Mouse (Mus musculus) heart, embryonic 14.5 days (tissue): ENCODE results near the gene Glis3. TPM values are rescaled to one million over a fixed set of nuclear protein-coding genes. Genes with fewer than 3 reads are reported as not detected.

Experiments
- ATAC-seq: fragments of 200-750 bp; cut with Nextera tagmentation; 2 replicates; pipeline ENCODE4 v1.8.0; 2017; ENCODE audit warnings: low read depth, moderate TSS enrichment; ENCODE audit not compliant: insufficient number of reproducible peaks, insufficient read depth, low FRiP score
- H3K27ac ChIP-seq, 2 experiments: fragments of 200-500 bp in 1 of 2; fragments of 300-500 bp in 1 of 2; sonication (generic) in 1 of 2; replicated peaks in 1 of 2; 2 replicates each; pipeline ENCODE4 v1.5.1; 2012 to 2014; ENCODE audit warnings: low read depth in 2 of 2, low read length in 2 of 2, control low read depth in 1 of 2, mild to moderate bottlenecking in 1 of 2, mixed read lengths in 1 of 2; ENCODE audit not compliant: control insufficient read depth in 1 of 2, insufficient read depth in 1 of 2
- H3K27me3 ChIP-seq: fragments of 300-500 bp; sonication (generic); 2 replicates; pipeline ENCODE4 v1.6.1; 2014; ENCODE audit warnings: mild to moderate bottlenecking, low read length, control low read depth; ENCODE audit not compliant: control insufficient read depth, insufficient read depth
- H3K36me3 ChIP-seq: fragments of 300-500 bp; sonication (generic); 2 replicates; pipeline ENCODE4 v1.6.1; 2014; ENCODE audit warnings: mild to moderate bottlenecking, control low read depth, low read length, mixed read lengths; ENCODE audit not compliant: control insufficient read depth, insufficient read depth
- H3K4me1 ChIP-seq, 2 experiments: fragments of 200-500 bp in 1 of 2; fragments of 300-500 bp in 1 of 2; sonication (generic) in 1 of 2; 2 replicates each; pipeline ENCODE4 v1.6.1; 2012 to 2014; ENCODE audit warnings: low read length in 2 of 2, control low read depth in 1 of 2, mixed read lengths in 1 of 2; ENCODE audit not compliant: control insufficient read depth in 2 of 2, insufficient read depth in 2 of 2
- H3K4me2 ChIP-seq: fragments of 300-500 bp; sonication (generic); 2 replicates; pipeline ENCODE4 v1.6.1; 2014; ENCODE audit warnings: mild to moderate bottlenecking, low read length
- H3K4me3 ChIP-seq, 2 experiments: fragments of 200-500 bp in 1 of 2; fragments of 300-500 bp in 1 of 2; sonication (generic) in 1 of 2; 2 replicates each; pipeline ENCODE4 v1.5.1; 2012 to 2014; ENCODE audit warnings: low read length in 2 of 2, mild to moderate bottlenecking in 2 of 2, control low read depth in 1 of 2, low read depth in 1 of 2, moderate library complexity in 1 of 2; ENCODE audit not compliant: control insufficient read depth in 1 of 2, insufficient read depth in 1 of 2
- H3K9ac ChIP-seq: fragments of 300-500 bp; sonication (generic); 2 replicates; pipeline ENCODE4 v1.6.1; 2014; ENCODE audit warnings: mild to moderate bottlenecking, low read length
- H3K9me3 ChIP-seq: fragments of 300-500 bp; sonication (generic); 2 replicates; pipeline ENCODE4 v1.6.1; 2016; ENCODE audit warnings: low read length, control low read depth; ENCODE audit not compliant: control insufficient read depth
- WGBS: fragments of 180-500 bp; shearing (Covaris S2); extraction: QIAGEN DNeasy Blood & Tissue Kit; methylation state at CpG from one replicate; pipeline ENCODE4 v1.1.7; 2014; 5-methylcytosine and 5-hydroxymethylcytosine counted together
- polyA plus RNA-seq: library from polyadenylated mRNA; unstranded; fragments of >200 nt; fragmentation: Nextera tagmentation; extraction: Ambion mirVana; gene quantifications from 2 replicates; pipeline ENCODE4 v1.2.1, GENCODE M21; 2014

Glis3 gene
- polyA plus RNA-seq, 1 experiment from 2014 or later: 1.6 TPM

DNA sequence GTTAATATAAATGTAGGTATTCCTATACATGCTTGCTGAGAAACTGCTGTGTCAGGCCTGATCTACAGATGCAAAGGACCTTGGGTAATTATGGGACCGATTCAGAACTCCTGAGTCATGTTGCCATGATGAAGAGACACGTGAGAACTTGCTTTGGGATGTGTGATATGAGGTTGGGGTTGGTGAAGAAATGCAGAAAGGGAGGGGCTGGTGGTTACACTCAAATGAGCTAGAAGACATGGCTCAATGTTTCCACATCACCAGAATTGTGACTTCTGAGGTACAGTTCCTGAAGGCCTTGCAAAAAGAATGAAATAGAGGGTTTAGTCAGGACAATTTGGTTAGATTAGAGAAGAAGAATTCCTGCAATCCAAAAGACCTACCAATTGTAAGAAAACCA, 405.4 kb downstream of the Glis3 start:
- 79% methylated on average over 2 of the region's 2 CpGs for WGBS
- H3K36me3 ChIP-seq: no peaks in the 10 kb centered on the region

DNA sequence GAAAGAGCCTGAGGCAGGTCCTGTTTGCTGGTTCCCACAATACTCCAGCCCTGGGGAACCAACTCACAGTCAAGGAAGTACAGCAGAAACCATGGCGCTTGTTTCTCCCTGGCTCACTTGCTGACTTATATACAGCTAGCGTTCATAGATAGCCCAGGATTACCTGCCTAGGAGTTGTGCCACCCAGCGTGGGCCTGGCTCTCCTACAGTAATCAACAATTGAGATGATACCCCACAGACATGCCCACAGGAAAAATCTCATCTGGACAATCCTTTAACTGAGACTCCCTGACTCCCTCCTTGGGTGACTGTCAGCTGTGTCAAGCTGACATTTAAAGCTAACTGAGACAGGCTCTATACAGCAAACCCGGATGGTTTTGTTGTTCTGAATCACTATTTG, 405.9 kb downstream of the Glis3 start:
- no peak overlapping the region for H3K9ac ChIP-seq

More for the DNA sequence above, 405.4 kb downstream of the Glis3 start:
- Histone ChIP-seq H3K27ac (no peak overlapping the region), H3K9me3 (no peaks in the 10 kb centered on the region), H3K4me2 (no peak overlapping the region), H3K9ac (no peak overlapping the region), H3K27me3 (no peaks in the 10 kb centered on the region), H3K4me3 (no peak overlapping the region), H3K4me1 (peaks cover 6 to 8% of the 10 kb centered on the region in 2 experiments; a peak in 3 of 4 replicates)
- no peak for ATAC-seq

DNA sequence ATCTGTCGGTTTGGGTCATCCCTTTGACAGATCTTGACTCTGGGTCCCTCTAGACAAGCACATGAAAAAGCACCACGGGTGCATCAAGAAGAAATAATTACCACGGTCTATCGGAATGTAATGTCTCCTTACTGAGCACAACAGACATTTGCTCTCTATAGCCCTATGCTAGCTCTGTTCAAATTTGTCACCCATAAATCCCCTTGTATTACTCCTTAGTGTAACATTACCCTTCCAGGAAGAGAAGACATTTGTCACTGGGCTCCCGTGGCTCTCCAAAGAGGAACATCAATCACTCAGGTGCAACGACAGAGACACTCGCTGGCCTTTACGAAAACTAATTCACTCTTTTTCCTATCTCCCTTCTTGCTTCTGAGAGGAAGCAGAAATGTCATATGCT, 413.0 kb downstream of the Glis3 start:
- H3K4me1 ChIP-seq: no peaks in the 10 kb centered on the region
- ATAC-seq: no peak
- no peak overlapping the region for H3K27ac ChIP-seq
- H3K36me3 ChIP-seq: no peaks in the 10 kb centered on the region
- no peak overlapping the region for H3K9ac ChIP-seq
- no peaks in the 10 kb centered on the region for H3K9me3 ChIP-seq
- no peak overlapping the region for H3K4me3 ChIP-seq
- WGBS: 84% methylated on average over 8 of the region's 8 CpGs
- H3K27me3 ChIP-seq: no peaks in the 10 kb centered on the region
- no peak overlapping the region for H3K4me2 ChIP-seq

More for the DNA sequence above, 405.9 kb downstream of the Glis3 start:
- H3K4me2 ChIP-seq: no peak overlapping the region
- no peaks in the 10 kb centered on the region for H3K9me3 ChIP-seq
- ATAC-seq: no peak
- no peak overlapping the region for H3K4me3 ChIP-seq
- peaks cover 6 to 8% of the 10 kb centered on the region in 2 experiments; a peak in 3 of 4 replicates for H3K4me1 ChIP-seq
- WGBS: 82% methylated on average over 4 of the region's 4 CpGs
- H3K27me3 ChIP-seq: no peaks in the 10 kb centered on the region
- no peak overlapping the region for H3K27ac ChIP-seq
- no peaks in the 10 kb centered on the region for H3K36me3 ChIP-seq

DNA sequence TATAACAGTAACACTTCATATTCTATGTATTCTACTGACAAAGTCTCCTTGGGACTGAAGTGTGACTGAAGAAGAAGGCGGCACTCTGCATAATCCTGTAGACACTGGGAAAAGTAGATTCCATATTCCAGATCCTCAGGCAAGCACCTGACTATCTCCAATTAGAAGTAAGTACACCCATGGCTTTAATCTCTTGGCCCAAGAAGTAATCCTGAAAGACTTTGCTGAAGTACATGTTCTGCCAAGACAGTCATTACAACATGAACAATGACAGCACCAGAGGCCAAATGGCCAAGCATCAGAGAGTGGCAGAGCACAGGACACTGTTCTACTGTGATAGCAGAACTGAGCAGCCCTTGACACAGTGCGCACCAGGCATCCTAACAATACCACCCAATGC, 414.1 kb downstream of the Glis3 start:
- Histone ChIP-seq H3K9me3 (no peaks in the 10 kb centered on the region), H3K27me3 (no peaks in the 10 kb centered on the region), H3K27ac (no peak overlapping the region), H3K36me3 (no peaks in the 10 kb centered on the region), H3K9ac (no peak overlapping the region), H3K4me2 (no peak overlapping the region), H3K4me1 (no peaks in the 10 kb centered on the region), H3K4me3 (no peak overlapping the region)
- 92% methylated on average over 2 of the region's 2 CpGs for WGBS
- ATAC-seq: no peak

DNA sequence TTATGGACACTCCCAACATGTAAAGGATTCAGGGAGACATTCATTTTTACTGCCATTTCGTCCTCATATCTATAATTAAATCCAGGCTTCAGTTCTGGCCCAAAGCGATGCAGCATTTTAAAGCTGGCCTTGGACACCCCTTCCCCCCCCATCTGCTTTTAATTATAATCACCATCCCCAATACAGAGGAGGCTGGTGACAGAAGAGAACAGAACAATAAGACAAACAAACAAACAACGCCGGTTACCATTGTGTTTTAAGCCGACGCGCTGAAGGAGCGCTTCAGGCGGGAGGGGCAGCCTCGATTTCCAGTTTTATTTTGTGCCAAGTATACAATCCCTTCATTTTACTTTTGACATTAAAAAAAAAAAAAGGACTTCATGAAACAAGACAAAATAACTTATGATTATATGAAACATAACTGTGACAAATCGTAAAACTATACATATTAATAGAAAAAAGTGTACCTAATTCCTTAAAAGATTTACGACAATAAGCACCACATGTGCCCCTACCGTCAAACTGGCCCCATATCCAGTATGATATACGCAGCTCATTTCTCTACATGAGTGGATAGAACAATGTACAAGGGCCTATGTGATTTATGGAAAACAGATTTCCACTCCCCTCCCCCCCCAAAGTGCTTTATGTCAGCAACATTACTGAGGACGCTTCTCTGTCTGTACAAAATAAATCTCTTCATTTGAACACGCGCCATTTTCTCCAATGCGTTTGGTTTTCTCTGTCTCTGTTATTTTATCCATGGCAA, 420.8 kb downstream of the Glis3 start:
- H3K27me3 ChIP-seq: no peaks in the 10 kb centered on the region
- 90% methylated on average over 18 of the region's 18 CpGs for WGBS
- no peak overlapping the region for H3K4me3 ChIP-seq
- H3K9ac ChIP-seq: no peak overlapping the region
- no peaks in the 10 kb centered on the region for H3K36me3 ChIP-seq
- no peak overlapping the region for H3K27ac ChIP-seq
- no peaks in the 10 kb centered on the region for H3K9me3 ChIP-seq
- no peak overlapping the region for H3K4me2 ChIP-seq
- no peak for ATAC-seq
- no peaks in the 10 kb centered on the region for H3K4me1 ChIP-seq

DNA sequence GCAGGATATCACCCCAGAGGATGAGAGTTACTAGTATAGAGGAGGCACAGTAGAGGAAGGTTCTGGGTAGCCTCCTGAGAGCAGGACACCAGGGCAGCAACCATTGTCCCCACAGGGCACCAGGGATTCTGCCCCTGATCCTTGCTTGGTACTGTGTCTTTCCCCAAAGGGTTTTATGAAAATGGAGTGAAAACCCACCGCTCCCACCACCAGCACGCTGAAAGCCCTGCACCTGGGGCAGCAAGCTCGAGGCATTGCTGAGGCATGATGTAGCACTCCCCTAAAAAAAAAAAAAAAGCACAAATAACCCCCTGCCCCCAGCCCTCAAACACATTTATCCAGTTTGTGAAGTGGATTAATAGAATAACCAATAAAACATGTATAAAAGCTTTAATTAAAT, 421.4 kb downstream of the Glis3 start:
- Histone ChIP-seq H3K4me2 (no peak overlapping the region), H3K27ac (no peak overlapping the region), H3K36me3 (no peaks in the 10 kb centered on the region), H3K4me3 (no peak overlapping the region), H3K4me1 (no peaks in the 10 kb centered on the region), H3K9me3 (no peaks in the 10 kb centered on the region), H3K9ac (no peak overlapping the region), H3K27me3 (no peaks in the 10 kb centered on the region)
- 87% methylated on average over 3 of the region's 3 CpGs for WGBS
- no peak for ATAC-seq

DNA sequence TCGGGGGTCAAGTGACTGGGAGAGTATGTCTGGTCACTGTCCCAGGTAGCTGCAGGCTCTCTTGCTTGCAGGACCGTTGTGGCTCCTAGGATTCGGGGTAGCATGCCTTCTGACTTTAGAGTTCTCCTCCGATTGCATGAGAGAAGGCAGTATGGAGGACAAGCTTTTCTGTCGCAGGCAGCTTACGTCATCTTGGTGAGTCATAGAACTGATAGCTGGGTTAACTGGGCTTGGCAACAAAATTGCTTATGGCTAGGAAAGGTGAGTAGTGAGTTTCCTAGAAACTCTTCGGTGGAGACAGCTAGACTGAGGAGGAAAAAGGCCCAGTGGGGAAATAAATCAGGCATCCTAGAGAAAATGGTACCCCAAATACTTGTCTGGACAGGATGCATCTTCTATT, 432.5 kb downstream of the Glis3 start:
- ATAC-seq: no peak

DNA sequence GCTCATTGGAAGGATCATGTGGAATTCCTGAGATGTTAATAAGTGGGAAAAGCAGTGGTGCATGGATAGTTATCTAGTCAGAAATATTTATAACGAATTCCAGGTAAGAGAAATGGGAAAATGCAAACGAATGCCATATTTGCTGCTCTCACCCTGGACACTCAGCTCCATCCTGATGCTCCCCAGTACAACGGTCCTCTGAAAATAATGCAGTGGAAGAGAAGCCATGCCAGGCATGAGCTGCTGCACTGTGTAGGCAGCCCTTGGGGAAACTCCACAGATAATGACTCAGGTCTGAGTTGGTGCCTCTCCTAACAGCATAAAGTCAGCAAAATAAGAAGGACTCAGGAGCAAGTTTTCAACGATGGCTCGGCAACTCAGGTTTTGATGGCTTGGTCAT, 433.7 kb downstream of the Glis3 start:
- no peak overlapping the region for H3K27ac ChIP-seq
- H3K4me3 ChIP-seq: no peak overlapping the region
- no peak overlapping the region for H3K9ac ChIP-seq
- H3K4me1 ChIP-seq: no peaks in the 10 kb centered on the region
- H3K4me2 ChIP-seq: no peak overlapping the region
- no peaks in the 10 kb centered on the region for H3K9me3 ChIP-seq
- 84% methylated on average over 5 of the region's 5 CpGs for WGBS
- no peaks in the 10 kb centered on the region for H3K36me3 ChIP-seq
- ATAC-seq: no peak
- H3K27me3 ChIP-seq: no peaks in the 10 kb centered on the region

More for the DNA sequence above, 432.5 kb downstream of the Glis3 start:
- WGBS: 76% methylated on average over 7 of the region's 7 CpGs
- Histone ChIP-seq H3K27ac (no peak overlapping the region), H3K4me2 (no peak overlapping the region), H3K27me3 (no peaks in the 10 kb centered on the region), H3K9me3 (no peaks in the 10 kb centered on the region), H3K36me3 (no peaks in the 10 kb centered on the region), H3K9ac (no peak overlapping the region), H3K4me1 (no peaks in the 10 kb centered on the region), H3K4me3 (no peak overlapping the region)
